Mouse (Mus musculus): Measurements from ENCODE around the gene Slc12a9. TPM values are rescaled to one million over a fixed set of nuclear protein-coding genes. Genes with fewer than 3 reads are reported as not detected.

The Slc12a9 gene
- total RNA-seq, 2 experiments from 2014 or later = 3.1 to 3.3 TPM

DNA sequence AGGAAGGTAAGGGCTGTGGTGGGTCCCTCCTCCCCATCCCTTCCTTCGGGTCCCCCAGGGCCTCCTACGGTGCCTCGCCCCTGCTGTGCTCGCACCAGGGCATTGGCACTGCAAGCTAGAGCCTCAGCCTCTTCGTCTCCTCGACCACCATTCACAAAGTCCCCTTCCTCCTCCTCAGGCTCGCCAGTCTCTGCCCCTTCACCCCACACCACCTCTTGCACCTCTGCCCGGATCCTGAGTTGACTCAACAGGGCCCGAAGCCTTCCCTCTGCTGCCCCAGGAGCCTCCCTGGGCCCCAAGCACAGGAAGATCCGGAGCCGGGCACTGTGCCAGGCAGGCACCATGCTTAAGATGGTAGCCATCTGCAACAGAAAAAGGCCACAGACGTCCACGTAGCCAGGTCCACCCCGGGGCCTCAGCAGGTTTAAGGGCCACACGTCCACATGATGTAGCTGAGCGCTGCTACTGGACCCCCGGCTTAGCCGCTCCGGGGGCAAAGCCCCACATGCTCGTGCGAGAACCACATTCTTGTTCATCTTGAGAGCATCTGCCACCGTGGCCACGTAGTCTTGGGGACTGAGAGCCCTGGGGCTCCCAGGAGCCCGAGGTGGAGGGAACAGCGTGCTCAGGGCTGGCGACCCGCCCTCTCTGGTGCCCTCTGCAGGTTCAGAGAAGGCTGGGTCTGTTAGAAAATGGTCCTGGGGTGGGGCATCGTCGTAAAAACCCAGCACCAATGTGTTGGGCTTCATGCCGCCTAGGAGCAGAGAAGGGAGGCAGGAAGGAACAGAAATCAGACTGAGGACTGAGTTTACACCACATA lies 18.1 kb downstream of the Slc12a9 start:
- peak; percentile 55 for DNase-seq
- intact Hi-C loops (cut with DNase I; ENCODE audit: low total_unique reads) = no loop called here

DNA sequence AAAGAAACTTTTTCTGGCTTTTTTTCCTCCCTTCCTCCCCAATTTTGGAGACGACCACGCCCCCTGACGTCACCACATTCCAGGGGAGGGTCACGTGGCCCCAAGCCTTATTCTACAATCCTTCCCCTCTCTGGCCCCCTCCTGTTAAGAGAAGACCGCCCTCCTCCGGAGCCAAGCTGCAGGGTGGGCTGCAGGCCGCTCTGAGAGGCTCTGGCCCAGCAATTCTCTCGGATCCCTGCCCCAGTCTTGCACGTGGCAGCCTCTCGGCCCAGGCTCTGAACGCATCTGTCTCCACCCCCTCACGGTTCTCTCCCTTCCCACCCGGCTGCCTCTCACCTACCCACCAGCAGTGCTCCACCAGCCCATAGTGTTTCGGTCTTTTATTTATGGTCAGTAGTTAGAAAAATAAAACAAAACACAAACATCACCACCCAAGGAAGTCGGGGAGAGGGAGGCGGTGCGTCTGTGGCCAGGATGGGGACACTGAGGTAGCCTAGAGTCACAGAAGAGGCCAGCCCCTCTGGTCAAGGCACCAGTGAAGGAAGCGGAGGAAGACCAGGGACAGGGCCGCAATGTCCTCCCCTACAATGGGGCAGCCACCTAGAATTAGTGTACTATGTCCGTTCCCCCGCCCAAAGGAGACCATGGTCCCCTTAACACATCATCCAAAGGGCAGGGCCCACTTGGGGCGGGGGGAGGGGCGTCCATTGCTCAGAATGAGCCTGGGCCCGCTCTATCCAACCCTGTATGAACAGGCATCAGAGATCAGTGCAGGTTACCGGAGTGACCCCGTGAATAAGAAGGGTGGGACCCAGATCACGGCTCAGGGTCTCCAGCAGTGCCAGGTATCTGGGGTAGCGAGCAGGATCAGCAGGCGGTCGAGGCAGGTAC lies 19.0 kb downstream of the Slc12a9 start, which contains the start of gene Trip6:
TSS of gene Trip6 (minus strand) at position 212 of the 891 bp plus-strand sequence.
- intact Hi-C loops (cut with DNase I; ENCODE audit: low total_unique reads) = no loop called here
- DNase-seq = peak; percentile 92

DNA sequence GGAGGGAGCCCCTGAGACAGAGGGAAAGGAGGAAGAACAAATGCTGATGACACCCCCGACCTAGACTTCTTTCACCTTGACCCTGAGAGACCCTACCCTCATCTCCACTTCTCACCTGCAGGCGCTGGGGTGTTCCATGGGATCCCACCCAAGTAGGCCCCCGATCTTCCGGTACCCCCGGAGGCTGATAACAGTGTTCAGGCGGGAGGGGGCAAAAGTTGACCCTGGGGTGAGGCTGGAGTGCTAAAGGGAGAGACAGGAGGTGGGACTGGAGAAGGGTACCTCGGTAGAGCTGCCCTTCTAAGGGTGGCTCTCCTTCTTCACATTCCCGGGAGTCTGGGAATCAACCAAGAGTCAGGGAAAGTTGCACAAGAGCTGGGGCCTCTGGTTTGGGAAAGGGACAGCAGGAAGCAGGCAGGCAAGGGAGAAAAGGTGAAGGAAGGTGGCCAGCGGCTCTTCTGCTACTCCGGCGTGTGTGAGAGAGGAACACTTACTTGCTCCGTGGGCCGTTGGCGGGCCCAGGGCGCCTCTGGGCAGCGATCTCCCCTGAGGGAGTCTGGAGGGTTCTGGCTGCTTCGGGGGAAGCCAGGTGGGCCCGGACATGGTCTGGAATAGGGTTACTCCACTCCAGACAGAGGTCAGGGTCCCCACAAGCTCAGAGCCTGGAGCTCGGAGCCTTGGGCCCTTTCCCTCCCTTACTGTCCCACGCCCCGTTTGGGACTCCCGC lies 19.8 kb downstream of the Slc12a9 start:
- DNase-seq = no peak
- intact Hi-C loops (cut with DNase I; ENCODE audit: low total_unique reads) = no loop called here

DNA sequence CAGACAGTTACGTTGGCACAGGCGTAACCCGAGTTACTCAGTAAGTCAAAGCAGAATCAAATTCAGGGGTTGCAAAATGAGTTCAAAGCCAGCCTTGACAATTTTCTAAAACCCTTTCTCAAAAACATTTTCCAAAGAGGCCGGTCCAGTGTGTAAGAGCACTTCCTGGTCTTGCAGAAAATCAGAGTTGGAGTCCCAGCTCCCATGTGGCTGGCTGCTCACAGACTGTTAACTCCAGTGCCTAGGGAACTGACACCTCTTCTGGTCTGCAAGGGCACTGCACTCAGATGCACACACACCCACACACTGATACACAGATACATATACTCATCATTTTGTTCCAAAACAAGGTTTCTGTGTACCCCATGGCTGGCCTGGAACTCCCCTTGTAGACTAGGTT lies 25.0 kb downstream of the Slc12a9 start:
- no peak for DNase-seq
- intact Hi-C loops (cut with DNase I; ENCODE audit: low total_unique reads) = no loop called here

DNA sequence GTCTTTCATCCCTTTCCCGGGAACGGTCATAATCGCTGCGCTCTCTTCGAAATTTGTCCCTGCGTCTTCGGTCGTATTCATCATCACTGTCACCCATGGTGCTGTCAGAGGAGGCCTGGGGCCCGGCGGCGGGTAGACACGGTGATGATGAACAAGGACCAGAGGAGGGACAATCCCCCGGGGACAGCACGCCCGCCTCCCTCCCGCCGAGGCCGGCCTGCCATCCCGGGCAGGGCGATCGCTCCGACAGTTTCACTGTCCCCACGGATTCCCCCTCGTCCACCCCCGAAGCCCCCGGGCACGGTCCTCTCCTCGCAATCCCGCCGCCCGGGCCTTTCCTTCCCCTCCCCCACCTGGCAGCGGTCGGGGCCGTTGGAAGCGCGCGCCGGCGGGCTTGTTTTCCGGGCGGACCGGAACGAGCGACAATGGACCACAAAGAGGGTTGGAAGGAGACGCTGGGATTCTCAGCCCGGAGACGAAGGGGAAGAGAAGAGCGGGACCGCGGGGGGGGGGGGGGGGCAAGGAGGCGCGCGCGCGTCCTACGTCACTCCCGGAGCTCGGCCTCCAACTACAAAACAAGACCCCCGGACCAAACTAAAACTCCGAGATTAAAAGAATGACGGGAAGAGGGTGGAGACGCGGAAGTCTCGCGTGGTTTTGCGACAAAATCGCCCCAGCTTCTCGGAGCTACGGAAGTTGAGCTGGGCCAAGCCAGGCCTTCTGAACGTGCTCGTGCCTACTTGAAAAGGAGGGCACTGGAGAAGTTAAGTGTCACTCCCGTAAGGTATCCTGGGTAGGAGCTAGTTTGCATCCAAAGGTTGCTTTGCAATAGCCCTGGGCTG lies 26.1 kb downstream of the Slc12a9 start, which contains the start of gene Srrt:
TSS of gene Srrt (minus strand) at position 604 of the 842 bp plus-strand sequence.
- intact Hi-C loops (cut with DNase I; ENCODE audit: low total_unique reads) = no loop called here
- peak; percentile 91 for DNase-seq

DNA sequence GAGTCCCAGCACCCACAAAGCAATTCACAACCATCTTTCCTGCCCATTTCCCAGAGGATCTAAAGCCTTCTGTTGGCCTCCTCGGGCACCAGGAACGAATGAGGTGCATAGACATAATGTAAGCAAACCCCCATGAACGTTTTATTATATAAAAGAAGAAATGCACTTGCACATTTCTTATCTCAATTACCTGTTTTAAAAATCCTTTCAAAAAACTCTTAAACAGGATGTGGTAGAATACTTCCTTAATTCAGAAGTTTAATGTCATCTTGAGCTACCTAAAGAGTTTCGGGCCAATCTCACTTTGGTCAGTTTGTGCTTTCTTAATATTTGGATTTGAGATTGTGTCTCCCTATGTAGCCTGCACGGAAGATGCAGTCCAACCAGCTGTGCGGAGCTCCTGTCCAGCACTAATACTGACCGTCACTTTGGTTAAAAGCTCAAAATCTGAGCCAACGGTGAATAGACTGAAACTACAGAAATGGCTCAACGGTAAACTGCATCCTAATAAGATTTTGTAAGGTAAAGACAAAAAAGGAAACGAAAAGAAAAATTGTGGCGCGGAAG lies 26.9 kb downstream of the Slc12a9 start:
- intact Hi-C loops (cut with DNase I; ENCODE audit: low total_unique reads) = no loop called here
- DNase-seq = no peak

GRCm38 (mm10) chr5:137305822-137306221 lies 27.6 kb downstream of the Slc12a9 start:
- intact Hi-C loops (cut with DNase I; ENCODE audit: low total_unique reads) = no loop called here
- DNase-seq = no peak

DNA sequence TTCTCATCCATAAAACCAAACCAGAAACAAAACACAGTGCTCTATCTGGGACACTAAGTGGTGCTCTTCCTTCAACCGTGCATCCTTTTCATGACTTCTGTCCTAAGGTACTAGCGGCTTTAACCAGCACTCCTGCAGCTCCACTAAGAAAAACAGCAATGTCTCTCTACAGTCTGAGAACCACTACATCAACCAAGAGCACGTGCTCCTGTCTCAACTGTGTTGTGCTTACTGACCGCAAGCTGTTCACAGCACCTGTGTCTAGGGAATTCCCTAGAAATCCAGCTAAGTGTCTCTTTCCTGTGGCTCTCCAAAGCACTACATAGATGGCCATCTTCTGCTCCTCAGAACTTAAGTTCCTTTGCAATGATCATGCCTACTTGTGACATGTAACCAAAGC lies 28.6 kb downstream of the Slc12a9 start:
- intact Hi-C loops (cut with DNase I; ENCODE audit: low total_unique reads) = no loop called here
- no peak for DNase-seq

DNA sequence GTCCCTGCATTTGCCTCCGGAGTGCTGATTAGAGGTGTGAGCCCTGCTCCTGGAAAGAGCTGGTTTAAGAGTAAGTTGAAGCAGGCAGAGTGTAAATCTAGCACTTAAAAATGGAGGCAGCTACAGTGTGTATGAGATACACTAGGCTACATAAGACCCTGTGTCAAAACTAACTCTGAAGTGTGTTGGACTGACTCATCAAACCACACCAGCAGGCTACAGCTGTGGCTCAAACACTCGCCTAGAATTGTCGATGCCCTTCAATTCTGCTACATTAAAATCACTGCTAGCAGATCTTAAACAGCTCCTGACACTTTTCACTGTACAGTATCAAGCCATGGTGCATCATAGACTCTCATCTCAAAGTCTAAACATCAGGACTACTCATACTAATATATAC lies 29.2 kb downstream of the Slc12a9 start:
- DNase-seq = no peak
- intact Hi-C loops (cut with DNase I; ENCODE audit: low total_unique reads) = no loop called here

DNA sequence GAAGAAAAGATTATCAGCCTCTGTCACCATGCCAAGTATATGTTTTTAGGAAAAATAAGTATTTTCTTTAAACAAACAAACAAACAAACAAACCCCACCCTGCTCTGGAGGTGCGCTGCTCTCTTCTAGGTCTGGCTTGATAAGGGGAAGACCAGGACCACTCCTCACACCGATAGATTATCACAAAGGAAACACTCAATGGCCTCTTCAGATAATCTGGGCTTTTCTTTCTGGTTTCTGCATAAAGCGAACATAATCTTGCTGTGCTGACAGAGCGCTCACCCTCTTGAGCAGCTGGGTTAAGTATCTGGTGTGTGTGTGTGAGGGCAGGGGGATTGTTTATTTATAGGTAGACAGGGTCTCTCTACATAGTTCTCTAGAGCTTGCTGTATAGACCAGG lies 29.8 kb downstream of the Slc12a9 start:
- no peak for DNase-seq
- intact Hi-C loops (cut with DNase I; ENCODE audit: low total_unique reads) = no loop called here

- no peak for DNase-seq
- intact Hi-C loops (cut with DNase I; ENCODE audit: low total_unique reads) = no loop called here
These were observed 32.1 kb downstream of the Slc12a9 start for GRCm38 (mm10) chr5:137301253-137301652.

GRCm38 (mm10) chr5:137299240-137299639 lies 34.2 kb downstream of the Slc12a9 start:
- no peak for DNase-seq
- intact Hi-C loops (cut with DNase I; ENCODE audit: low total_unique reads) = no loop called here

- no peak for DNase-seq
These were observed 36.3 kb downstream of the Slc12a9 start for GRCm38 (mm10) chr5:137297126-137297525.

DNA sequence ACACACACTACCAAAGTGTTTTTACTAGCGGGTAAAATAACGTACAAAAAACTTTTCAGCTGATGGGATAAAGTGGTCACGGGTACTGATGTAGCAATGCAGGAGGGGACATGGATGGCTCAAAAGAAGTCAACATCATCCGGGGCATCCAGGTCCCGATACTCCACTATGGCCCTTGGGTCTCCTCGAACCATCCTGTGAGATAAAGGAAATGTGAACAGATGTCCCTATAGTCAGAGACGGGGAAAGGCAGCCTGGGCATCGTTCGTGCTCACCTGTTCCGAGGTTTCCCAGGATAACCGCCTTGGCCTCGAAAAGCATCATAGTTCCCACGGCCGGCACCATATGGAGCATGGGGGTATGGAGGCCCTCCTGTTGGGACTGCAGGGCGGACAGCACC lies 37.7 kb downstream of the Slc12a9 start:
- intact Hi-C loops (cut with DNase I; ENCODE audit: low total_unique reads) = no loop called here
- DNase-seq = no peak

More at GRCm38 (mm10) chr5:137297126-137297525, 36.3 kb downstream of the Slc12a9 start:
- intact Hi-C loops (cut with DNase I; ENCODE audit: low total_unique reads) = no loop called here

DNA sequence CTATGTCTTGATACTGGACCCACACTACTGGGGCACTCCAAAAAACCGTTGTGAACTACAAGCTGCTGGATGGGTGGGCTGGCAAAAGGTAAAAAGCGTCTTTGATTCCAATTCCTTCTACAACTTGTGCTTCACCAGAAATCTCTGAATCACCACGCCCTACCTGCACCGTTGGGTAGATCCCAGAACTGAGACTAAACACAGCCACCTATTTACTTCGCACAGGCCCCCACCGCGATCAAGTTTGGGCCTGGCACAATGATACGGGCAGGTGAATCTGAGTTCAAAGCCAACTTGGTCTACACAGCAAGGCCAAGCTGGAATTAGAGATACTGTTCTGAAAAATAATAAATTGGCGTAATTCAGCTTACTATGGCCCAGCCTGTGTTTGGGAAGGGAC lies 38.1 kb downstream of the Slc12a9 start:
- intact Hi-C loops (cut with DNase I; ENCODE audit: low total_unique reads) = no loop called here

DNA sequence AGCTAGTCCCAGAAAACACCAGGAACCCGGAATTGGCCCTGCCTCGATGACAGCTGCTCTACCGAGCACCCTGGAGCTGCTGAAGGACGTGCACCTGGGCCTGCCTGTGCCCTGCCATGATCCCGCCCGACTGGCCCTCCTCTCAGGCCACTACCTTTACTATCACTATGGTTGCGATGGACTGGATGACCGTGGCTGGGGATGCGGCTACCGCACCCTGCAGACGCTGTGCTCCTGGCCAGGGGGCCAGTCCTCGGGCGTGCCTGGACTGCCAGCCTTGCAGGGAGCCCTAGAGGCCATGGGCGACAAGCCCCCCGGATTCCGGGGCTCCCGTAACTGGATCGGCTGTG lies 38.7 kb downstream of the Slc12a9 start:
- no peak for DNase-seq
- intact Hi-C loops (cut with DNase I; ENCODE audit: low total_unique reads) = no loop called here

More for the DNA sequence above, 38.1 kb downstream of the Slc12a9 start:
- DNase-seq = no peak

GRCm38 (mm10) chr5:137293839-137294743 lies 39.3 kb downstream of the Slc12a9 start, which contains the start of gene Ufsp1:
TSS of gene Ufsp1 (plus strand) at chr5:137294629.
- intact Hi-C loops (cut with DNase I; ENCODE audit: low total_unique reads) = no loop called here
- peak; percentile 96 for DNase-seq

- DNase-seq = peak; percentile 77
- intact Hi-C loops (cut with DNase I; ENCODE audit: low total_unique reads) = no loop called here
These were observed 40.1 kb downstream of the Slc12a9 start for GRCm38 (mm10) chr5:137293282-137293681.
